Mouse (Mus musculus): ENCODE results near the gene Gm5617. TPM values are rescaled to one million over a fixed set of nuclear protein-coding genes. Genes with fewer than 3 reads are reported as not detected.
"Not testable (repeated sequence)": the region's sequence is repeated elsewhere in the genome, so short reads cannot be mapped to it uniquely, and the experiment has no call there.

Gene Gm5617
- 23.5 and 26.9 TPM in 2 replicates for polyA plus RNA-seq (2016; fragmentation: Nextera tagmentation; extraction: Ambion mirVana)

DNA sequence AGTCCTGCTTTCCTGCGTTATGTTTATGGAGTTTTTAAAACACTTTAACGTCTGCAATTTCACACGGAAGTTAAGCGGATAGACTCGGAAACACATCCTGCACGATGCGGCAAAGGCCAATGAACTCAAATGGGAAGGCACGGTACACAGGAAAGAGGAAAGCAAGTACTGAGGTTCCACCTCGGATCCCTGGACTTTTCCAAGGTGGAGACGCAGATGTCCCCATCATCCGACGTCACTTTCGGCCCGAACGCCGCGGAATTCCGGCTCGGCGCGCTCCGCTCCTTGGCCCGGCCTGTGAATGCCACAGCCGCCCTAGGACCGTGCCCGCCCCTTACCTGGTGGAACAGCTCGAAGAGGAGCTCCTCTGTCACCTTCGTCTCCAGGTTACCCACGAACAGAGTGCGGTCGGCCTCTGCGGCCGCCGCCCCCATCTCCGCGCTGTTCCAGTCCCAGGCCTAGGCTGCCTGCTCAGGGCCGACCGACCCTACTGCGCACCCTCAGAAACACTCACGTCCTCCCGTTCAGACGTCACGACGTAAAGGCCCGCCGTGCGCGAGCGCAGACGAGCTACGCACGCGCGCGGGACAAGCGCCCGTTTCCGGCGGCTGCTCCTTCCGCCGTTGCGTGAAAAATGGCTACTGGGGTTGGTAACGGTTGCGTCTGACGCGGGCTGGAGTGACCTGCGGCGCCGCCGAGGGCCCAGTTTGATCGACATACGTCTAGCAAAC lies at the start of gene Gm5617, which contains the start of gene Rbm7:
TSS of gene Gm5617 (plus strand) at position 626 of the 731 bp plus-strand sequence.
TSS of gene Rbm7 (minus strand) at position 483 of the 731 bp plus-strand sequence.
- WGBS = under 1% methylated on average over 72 of the region's 72 CpGs
- Histone ChIP-seq H3K27me3 (ENCODE audit: low read depth, poor library complexity, severe bottlenecking) (no peaks in the 10 kb centered on the region; the same call in 1 of the 2 replicates), H3K4me3 (peak within 1 kb of the TSS; percentile 90), H3K9me3 (replicated peaks) (no peaks in the 10 kb centered on the region), H3K27ac (peak within 1 kb of the TSS; percentile 96), H3K4me1 (peaks cover 17% of the 10 kb centered on the region), H3K36me3 (peaks cover 40% of the 10 kb centered on the region)
- DNase-seq (ENCODE audit: low spot score) = peak; percentile 96

DNA sequence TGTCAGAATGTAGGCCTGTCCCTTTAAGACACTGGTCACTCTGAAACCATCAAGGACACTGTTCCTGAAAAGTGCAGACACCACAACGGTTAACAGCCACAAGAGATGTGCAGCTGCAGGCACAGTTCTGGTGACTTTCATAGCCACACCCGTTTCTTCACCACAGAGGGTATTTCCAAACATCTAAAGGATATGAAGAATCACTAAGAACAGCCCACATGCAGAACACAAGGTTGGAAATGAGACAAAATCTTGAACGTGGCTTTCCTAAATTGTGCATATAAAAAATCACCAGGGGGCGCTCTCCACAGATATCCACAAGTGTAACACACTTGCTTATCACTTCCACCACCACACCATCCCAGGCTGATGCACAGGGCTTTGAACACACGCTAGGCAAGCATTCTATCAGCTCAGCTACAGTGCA lies 47.4 kb upstream of the Gm5617 start:
- Histone ChIP-seq H3K27ac (no peak overlapping the region), H3K4me1 (no peaks in the 10 kb centered on the region), H3K4me3 (no peak overlapping the region), H3K36me3 (no peaks in the 10 kb centered on the region), H3K9me3 (replicated peaks) (no peaks in the 10 kb centered on the region), H3K27me3 (ENCODE audit: low read depth, poor library complexity, severe bottlenecking) (no peaks in the 10 kb centered on the region)
- no peak for DNase-seq (ENCODE audit: low spot score)
- 44% methylated on average over 5 of the region's 5 CpGs for WGBS

DNA sequence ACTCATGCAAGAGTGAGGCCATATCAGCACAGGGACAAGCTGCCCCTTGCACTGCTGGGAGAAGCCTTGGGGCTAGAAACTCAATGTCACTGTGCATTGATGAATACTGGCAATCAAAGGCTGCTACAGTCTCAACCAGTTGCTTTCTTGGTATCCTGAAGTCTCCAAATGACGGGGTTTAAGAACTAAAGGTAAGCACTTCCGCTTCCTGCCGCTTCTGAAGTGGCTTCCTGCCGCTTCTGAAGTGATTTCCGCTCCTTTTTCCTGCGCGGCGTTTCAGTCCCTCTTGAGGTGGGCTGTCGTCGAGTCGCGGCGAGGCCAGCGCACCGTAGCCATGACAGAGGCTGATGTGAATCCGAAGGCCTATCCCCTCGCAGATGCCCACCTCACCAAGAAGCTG lies 45.2 kb upstream of the Gm5617 start:
- WGBS = 91% methylated on average over 17 of the region's 17 CpGs
- Histone ChIP-seq H3K27me3 (ENCODE audit: low read depth, poor library complexity, severe bottlenecking) (no peaks in the 10 kb centered on the region), H3K4me3 (no peak overlapping the region), H3K27ac (no peak overlapping the region), H3K9me3 (replicated peaks) (no peaks in the 10 kb centered on the region), H3K4me1 (no peaks in the 10 kb centered on the region), H3K36me3 (no peaks in the 10 kb centered on the region)
- DNase-seq (ENCODE audit: low spot score) = no peak

DNA sequence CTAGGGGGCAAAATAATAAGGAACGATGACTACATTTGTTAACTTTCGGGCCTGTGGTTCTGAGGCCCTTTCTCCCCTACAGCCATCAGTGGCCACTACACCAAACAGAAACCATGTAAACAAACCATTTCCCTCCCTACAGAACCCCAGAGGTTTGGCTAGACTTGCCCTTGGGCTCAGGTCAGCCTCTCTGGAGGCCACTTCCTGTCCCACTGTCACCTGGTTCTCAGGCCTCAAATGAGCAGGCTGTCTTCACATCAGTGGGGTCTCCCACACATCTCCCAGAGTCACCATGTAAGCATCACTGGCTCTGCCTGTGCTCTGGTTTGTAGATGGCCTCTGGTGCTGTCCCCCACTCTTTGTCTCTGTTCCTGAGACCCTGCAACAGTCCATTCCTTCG lies 39.3 kb upstream of the Gm5617 start:
- H3K27me3 ChIP-seq (ENCODE audit: low read depth, poor library complexity, severe bottlenecking) = no peaks in the 10 kb centered on the region
- DNase-seq (ENCODE audit: low spot score) = no peak
- no peak overlapping the region for H3K4me3 ChIP-seq
- no peaks in the 10 kb centered on the region for H3K36me3 ChIP-seq
- H3K27ac ChIP-seq = no peak overlapping the region
- WGBS = 88% methylated on average over 3 of the region's 3 CpGs
- H3K9me3 ChIP-seq (replicated peaks) = no peaks in the 10 kb centered on the region
- H3K4me1 ChIP-seq = no peaks in the 10 kb centered on the region

DNA sequence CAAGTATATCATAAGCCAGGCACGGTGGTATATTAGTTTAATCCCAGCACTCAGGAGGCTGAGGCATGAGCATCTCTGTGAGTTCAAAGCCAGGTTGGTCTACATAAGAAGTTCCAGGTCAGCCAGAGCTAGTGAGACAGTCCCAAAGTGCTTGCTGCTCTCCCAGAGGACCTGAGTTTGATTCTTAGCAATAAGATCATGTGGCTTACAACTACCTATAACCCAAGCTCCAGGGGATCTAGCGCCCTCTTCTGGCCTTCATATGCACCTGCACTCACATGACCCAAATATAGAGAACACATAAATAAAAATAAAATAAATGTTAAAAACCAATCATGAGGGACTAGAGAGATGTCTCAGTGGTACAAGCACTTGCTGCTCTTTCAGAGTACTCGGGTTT lies 36.4 kb upstream of the Gm5617 start:
- WGBS = 70% methylated on average over 3 of the region's 3 CpGs
- no peak for DNase-seq (ENCODE audit: low spot score)

DNA sequence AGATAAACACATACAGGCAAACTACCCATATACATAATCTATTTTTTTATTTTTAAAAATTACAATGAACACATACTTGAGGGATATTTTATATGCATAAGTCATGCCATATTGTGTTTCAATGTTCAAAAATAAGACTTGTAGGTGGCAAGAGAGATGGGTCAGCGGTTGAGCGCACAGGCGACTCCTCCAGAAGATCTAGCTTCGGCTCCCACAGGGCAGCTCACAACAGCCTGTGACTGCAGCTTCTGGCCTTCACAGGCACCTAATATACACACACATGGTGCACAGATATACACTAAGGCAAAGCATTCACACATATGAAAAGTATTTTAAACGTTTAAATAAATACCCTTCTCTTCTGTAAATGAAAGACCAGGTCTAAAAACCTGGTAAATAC lies 35.9 kb upstream of the Gm5617 start:
- H3K4me3 ChIP-seq = no peak overlapping the region
- H3K27me3 ChIP-seq (ENCODE audit: low read depth, poor library complexity, severe bottlenecking) = no peaks in the 10 kb centered on the region
- H3K27ac ChIP-seq = no peak overlapping the region
- no peaks in the 10 kb centered on the region for H3K9me3 ChIP-seq (replicated peaks)
- no peaks in the 10 kb centered on the region for H3K36me3 ChIP-seq
- H3K4me1 ChIP-seq = no peaks in the 10 kb centered on the region
- DNase-seq (ENCODE audit: low spot score) = no peak
- 92% methylated on average over 5 of the region's 5 CpGs for WGBS

More for the DNA sequence above, 36.4 kb upstream of the Gm5617 start:
- no peaks in the 10 kb centered on the region for H3K27me3 ChIP-seq (ENCODE audit: low read depth, poor library complexity, severe bottlenecking)
- no peak overlapping the region for H3K4me3 ChIP-seq
- no peak overlapping the region for H3K27ac ChIP-seq
- H3K9me3 ChIP-seq (replicated peaks) = no peaks in the 10 kb centered on the region
- H3K36me3 ChIP-seq = no peaks in the 10 kb centered on the region
- H3K4me1 ChIP-seq = no peaks in the 10 kb centered on the region

DNA sequence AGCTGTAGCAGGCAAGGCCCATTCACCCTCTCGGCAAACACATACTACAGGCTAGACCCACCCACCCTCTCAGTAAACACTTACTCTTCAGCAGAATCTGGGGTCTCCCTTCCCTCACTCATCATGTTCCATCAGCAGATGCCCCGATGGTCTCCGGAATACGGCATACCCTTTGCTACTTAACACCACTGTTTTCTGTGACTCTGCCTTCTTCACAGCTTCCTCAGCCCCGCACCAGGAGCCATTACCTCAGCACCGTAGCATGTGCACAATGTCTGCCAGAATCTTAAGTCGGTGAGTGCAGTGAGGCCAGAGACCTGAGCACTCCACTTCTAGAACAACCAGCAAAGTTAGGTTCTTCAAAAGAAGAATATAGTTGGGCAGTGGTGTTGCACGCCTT lies 34.5 kb upstream of the Gm5617 start:
- no peak for DNase-seq (ENCODE audit: low spot score)
- H3K27me3 ChIP-seq (ENCODE audit: low read depth, poor library complexity, severe bottlenecking) = no peaks in the 10 kb centered on the region
- 96% methylated on average over 8 of the region's 8 CpGs for WGBS

DNA sequence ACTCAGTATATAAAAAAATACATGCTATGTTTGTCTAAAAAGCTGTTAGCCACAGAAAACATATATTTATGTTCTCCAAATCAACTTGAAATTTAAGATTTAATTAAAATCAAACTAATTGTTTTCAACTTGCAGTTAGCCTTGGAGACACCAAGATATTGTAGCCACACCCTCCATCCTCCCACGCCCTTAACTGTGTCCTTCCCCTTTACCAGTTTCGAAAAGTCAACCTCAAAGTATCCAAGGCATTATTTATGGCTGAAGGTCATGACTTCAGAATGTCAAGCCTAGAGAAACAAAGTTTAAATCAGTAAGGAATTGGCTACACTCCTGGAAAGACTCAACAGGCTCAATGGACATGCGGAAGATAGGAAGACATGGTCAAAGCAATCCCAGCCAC lies 33.7 kb upstream of the Gm5617 start:
- no peak overlapping the region for H3K27ac ChIP-seq
- H3K9me3 ChIP-seq (replicated peaks) = no peaks in the 10 kb centered on the region
- WGBS = 88% methylated on average over 3 of the region's 3 CpGs
- H3K27me3 ChIP-seq (ENCODE audit: low read depth, poor library complexity, severe bottlenecking) = no peaks in the 10 kb centered on the region
- no peak overlapping the region for H3K4me3 ChIP-seq
- H3K36me3 ChIP-seq = peaks cover 13% of the 10 kb centered on the region
- no peaks in the 10 kb centered on the region for H3K4me1 ChIP-seq
- no peak for DNase-seq (ENCODE audit: low spot score)

More for the DNA sequence above, 34.5 kb upstream of the Gm5617 start:
- Histone ChIP-seq H3K9me3 (replicated peaks) (no peaks in the 10 kb centered on the region), H3K36me3 (peaks cover 7% of the 10 kb centered on the region), H3K4me3 (no peak overlapping the region), H3K4me1 (no peaks in the 10 kb centered on the region), H3K27ac (no peak overlapping the region)

DNA sequence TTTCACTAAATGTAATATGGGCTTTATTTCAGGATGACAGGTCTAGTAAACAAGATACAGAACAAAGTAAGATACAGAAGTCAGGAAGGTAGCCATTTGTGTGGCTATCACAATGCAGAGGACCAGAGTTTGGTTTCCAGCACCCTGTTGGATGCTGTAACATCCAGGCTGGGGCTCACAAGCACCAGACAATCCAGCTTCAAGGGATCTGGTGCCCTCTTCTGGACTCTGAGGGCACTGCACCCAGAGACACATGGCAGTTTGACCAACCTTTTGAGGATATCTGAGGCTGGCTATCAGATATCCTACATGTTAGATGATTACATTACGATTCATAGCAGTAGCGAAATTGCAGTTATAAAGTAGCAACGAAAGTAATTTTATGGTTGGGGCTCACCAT lies 29.6 kb upstream of the Gm5617 start:
- WGBS = 97% methylated on average over 3 of the region's 3 CpGs
- H3K4me1 ChIP-seq = no peaks in the 10 kb centered on the region
- no peaks in the 10 kb centered on the region for H3K27me3 ChIP-seq (ENCODE audit: low read depth, poor library complexity, severe bottlenecking)
- no peak overlapping the region for H3K4me3 ChIP-seq
- H3K9me3 ChIP-seq (replicated peaks) = no peaks in the 10 kb centered on the region
- H3K27ac ChIP-seq = no peak overlapping the region
- peaks cover 45% of the 10 kb centered on the region for H3K36me3 ChIP-seq
- no peak for DNase-seq (ENCODE audit: low spot score)

DNA sequence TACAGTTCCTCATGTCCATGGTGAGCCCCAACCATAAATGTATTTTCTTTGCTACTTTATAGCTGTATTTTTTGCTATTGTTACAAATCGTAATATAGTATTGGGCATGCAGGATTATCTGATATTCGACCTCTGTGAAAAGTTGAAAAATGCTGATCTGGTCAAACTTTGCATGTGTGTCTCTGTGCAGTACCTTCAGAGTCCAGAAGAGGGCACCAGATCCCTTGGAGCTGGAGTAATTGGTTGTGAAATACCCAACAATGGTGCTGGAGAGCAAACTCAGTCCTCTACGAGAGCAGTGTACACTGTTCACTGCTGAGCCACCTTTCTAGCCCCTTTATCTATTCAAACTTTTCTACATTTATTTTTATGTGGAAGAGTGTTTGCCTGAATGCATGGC lies 28.4 kb upstream of the Gm5617 start:
- 72% methylated on average over 3 of the region's 3 CpGs for WGBS
- H3K36me3 ChIP-seq = peaks cover 56% of the 10 kb centered on the region
- H3K4me1 ChIP-seq = no peaks in the 10 kb centered on the region
- DNase-seq (ENCODE audit: low spot score) = peak; percentile 74
- no peaks in the 10 kb centered on the region for H3K9me3 ChIP-seq (replicated peaks)
- no peak overlapping the region for H3K4me3 ChIP-seq
- no peak overlapping the region for H3K27ac ChIP-seq
- no peaks in the 10 kb centered on the region for H3K27me3 ChIP-seq (ENCODE audit: low read depth, poor library complexity, severe bottlenecking)

DNA sequence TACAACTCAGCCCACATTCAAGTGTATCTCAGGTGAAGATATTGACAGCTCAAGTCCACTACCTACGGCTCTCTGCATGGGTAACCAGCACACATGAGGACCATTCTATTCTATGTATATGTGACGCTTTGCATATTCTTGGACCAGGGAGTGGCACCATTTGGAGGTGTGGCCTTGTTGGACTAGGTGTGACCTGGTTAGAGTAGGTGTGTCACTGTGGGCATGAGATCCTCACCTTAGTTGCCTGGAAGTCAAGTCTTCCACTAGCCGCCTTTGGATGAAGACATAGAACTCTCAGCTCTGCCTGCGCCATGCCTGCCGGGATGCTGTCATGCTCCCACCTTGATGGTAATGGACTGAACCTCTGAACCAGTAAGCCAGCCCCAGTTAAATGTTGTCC lies 27.8 kb upstream of the Gm5617 start:
- not testable (repeated sequence) for H3K4me3 ChIP-seq; H3K4me1 ChIP-seq; H3K27me3 ChIP-seq (ENCODE audit: low read depth, poor library complexity, severe bottlenecking); H3K9me3 ChIP-seq (replicated peaks); H3K27ac ChIP-seq; DNase-seq (ENCODE audit: low spot score)
- peaks cover 61% of the 10 kb centered on the region for H3K36me3 ChIP-seq
- 95% methylated on average over 5 of the region's 5 CpGs for WGBS

DNA sequence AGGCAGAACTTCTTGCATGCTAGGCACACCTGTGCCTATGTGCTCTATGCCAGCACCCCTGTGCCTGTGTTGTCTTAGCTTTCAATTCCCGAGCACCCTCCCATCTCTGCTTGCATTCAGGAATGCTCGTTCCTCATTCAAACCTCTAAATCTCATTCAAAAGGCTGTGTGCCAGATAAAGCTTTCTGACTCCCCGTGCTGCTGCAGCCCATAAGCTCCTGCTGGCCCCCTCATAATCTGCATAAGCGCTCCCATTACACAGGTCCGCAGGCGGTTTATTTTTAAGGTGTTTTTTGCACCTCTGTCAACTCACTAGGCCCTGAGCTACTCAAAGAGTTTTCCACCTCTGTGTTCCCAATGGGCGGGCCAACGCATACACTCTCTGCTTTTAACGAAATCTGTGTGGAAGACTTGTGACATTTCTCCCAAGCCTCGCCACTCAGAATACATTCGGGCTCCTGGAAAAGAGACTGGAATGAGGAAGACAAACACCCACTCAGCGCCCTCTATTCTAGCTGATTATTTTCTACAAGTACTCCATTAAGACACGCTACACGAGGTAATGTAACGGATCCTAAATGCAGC lies 22.7 kb upstream of the Gm5617 start:
- Histone ChIP-seq H3K27me3 (ENCODE audit: low read depth, poor library complexity, severe bottlenecking) (no peaks in the 10 kb centered on the region), H3K9me3 (replicated peaks) (no peaks in the 10 kb centered on the region), H3K4me3 (no peak overlapping the region), H3K36me3 (peaks cover 67% of the 10 kb centered on the region), H3K27ac (no peak overlapping the region), H3K4me1 (no peaks in the 10 kb centered on the region)
- 94% methylated on average over 15 of the region's 15 CpGs for WGBS
- DNase-seq (ENCODE audit: low spot score) = no peak

DNA sequence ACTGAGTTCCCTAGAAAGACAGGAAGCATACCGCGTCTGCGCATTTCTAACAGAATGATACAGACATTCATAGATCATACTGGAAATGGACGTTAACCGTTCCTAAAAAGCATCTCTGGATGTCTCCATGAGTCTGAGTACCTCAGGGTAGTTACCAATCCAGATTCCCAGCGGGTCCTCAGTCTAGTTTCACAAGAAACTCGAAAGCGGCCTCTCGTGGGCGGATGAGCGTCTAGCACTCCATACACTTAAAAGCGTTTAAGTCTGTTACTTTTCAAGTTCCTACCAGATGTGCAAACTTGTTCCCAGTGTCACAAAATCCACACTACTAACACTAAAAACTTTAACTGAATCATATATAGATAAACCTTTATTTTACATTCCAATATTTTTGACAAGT lies 22.1 kb upstream of the Gm5617 start:
- H3K4me3 ChIP-seq = no peak overlapping the region
- WGBS = 95% methylated on average over 12 of the region's 12 CpGs
- H3K36me3 ChIP-seq = peaks cover 66% of the 10 kb centered on the region
- no peak for DNase-seq (ENCODE audit: low spot score)
- no peaks in the 10 kb centered on the region for H3K27me3 ChIP-seq (ENCODE audit: low read depth, poor library complexity, severe bottlenecking)
- no peaks in the 10 kb centered on the region for H3K9me3 ChIP-seq (replicated peaks)
- no peaks in the 10 kb centered on the region for H3K4me1 ChIP-seq
- H3K27ac ChIP-seq = no peak overlapping the region
